Mouse (Mus musculus): ENCODE measurements around the gene Tmem140. TPM values are rescaled to one million over a fixed set of nuclear protein-coding genes. Genes with fewer than 3 reads are reported as not detected.

Gene Tmem140
- total and polyA plus RNA-seq, 3 experiments = 18.2 to 22.9 (median 22.9) TPM

GRCm38 (mm10) chr6:34889185-34889584 lies 26.2 kb downstream of the Tmem140 start:
- 73% methylated on average over 4 of the region's 4 CpGs for WGBS
- no peak for DNase-seq
- Histone ChIP-seq H3K4me3 (no peak overlapping the region), H3K27me3 (ENCODE audit: control insufficient read depth, insufficient read depth, low read length) (no peaks in the 10 kb centered on the region), H3K27ac (no peak overlapping the region), H3K36me3 (ENCODE audit: control insufficient read depth, insufficient read depth, low read length) (no peaks in the 10 kb centered on the region), H3K79me2 (replicated peaks; ENCODE audit: control insufficient read depth, insufficient read depth, low read length) (no peaks in the 10 kb centered on the region), H3K9ac (ENCODE audit: low read depth, low read length) (no peak overlapping the region), H3K4me1 (ENCODE audit: control insufficient read depth, insufficient read depth, low read length) (no peaks in the 10 kb centered on the region)
- TF ChIP-seq CTCF (IDR thresholded peaks at IDR 0.05) = no peak
- no peak for TF ChIP-seq POLR2A (IDR thresholded peaks at IDR 0.05; ENCODE audit: insufficient read depth, low read depth, low read length)
- no peak for TF ChIP-seq EP300 (IDR thresholded peaks at IDR 0.05; ENCODE audit: insufficient read depth, low read depth, low read length)
- intact Hi-C loops (cut with DNase I) = no loop called here

GRCm38 (mm10) chr6:34895569-34895968 lies 32.6 kb downstream of the Tmem140 start:
- Histone ChIP-seq H3K27ac (no peak overlapping the region), H3K9ac (ENCODE audit: low read depth, low read length) (no peak overlapping the region), H3K4me3 (no peak overlapping the region), H3K36me3 (ENCODE audit: control insufficient read depth, insufficient read depth, low read length) (no peaks in the 10 kb centered on the region), H3K79me2 (replicated peaks; ENCODE audit: control insufficient read depth, insufficient read depth, low read length) (no peaks in the 10 kb centered on the region), H3K4me1 (ENCODE audit: control insufficient read depth, insufficient read depth, low read length) (no peaks in the 10 kb centered on the region), H3K27me3 (ENCODE audit: control insufficient read depth, insufficient read depth, low read length) (no peaks in the 10 kb centered on the region)
- intact Hi-C loops (cut with DNase I) = no loop called here
- 85% methylated on average over 7 of the region's 7 CpGs for WGBS
- TF ChIP-seq EP300 (IDR thresholded peaks at IDR 0.05; ENCODE audit: insufficient read depth, low read depth, low read length) (no peak), CTCF (IDR thresholded peaks at IDR 0.05) (no peak), POLR2A (IDR thresholded peaks at IDR 0.05; ENCODE audit: insufficient read depth, low read depth, low read length) (no peak)
- no peak for DNase-seq

- no peak for DNase-seq
- Histone ChIP-seq H3K4me3 (no peak overlapping the region), H3K27ac (no peak overlapping the region), H3K36me3 (ENCODE audit: control insufficient read depth, insufficient read depth, low read length) (no peaks in the 10 kb centered on the region), H3K4me1 (ENCODE audit: control insufficient read depth, insufficient read depth, low read length) (no peaks in the 10 kb centered on the region), H3K79me2 (replicated peaks; ENCODE audit: control insufficient read depth, insufficient read depth, low read length) (no peaks in the 10 kb centered on the region), H3K27me3 (ENCODE audit: control insufficient read depth, insufficient read depth, low read length) (no peaks in the 10 kb centered on the region), H3K9ac (ENCODE audit: low read depth, low read length) (no peak overlapping the region)
- WGBS = 65% methylated on average over 16 of the region's 16 CpGs
- intact Hi-C loops (cut with DNase I) = no loop called here
- TF ChIP-seq EP300 (IDR thresholded peaks at IDR 0.05; ENCODE audit: insufficient read depth, low read depth, low read length) (no peak), POLR2A (IDR thresholded peaks at IDR 0.05; ENCODE audit: insufficient read depth, low read depth, low read length) (no peak), CTCF (IDR thresholded peaks at IDR 0.05) (no peak)
These were observed 33.3 kb downstream of the Tmem140 start for GRCm38 (mm10) chr6:34896168-34896780.

GRCm38 (mm10) chr6:34899127-34899526 lies 36.2 kb downstream of the Tmem140 start:
- peaks cover 2% of the 10 kb centered on the region; the same call in 1 of the 2 replicates for H3K4me1 ChIP-seq (ENCODE audit: control insufficient read depth, insufficient read depth, low read length)

GRCm38 (mm10) chr6:34900990-34901389 lies 38.0 kb downstream of the Tmem140 start:
- Histone ChIP-seq H3K4me3 (no peak overlapping the region), H3K36me3 (ENCODE audit: control insufficient read depth, insufficient read depth, low read length) (no peaks in the 10 kb centered on the region), H3K4me1 (ENCODE audit: control insufficient read depth, insufficient read depth, low read length) (peaks cover 2% of the 10 kb centered on the region; the same call in 1 of the 2 replicates), H3K27me3 (ENCODE audit: control insufficient read depth, insufficient read depth, low read length) (no peaks in the 10 kb centered on the region), H3K9ac (ENCODE audit: low read depth, low read length) (no peak overlapping the region; the same call in 1 of the 2 replicates), H3K27ac (no peak overlapping the region), H3K79me2 (replicated peaks; ENCODE audit: control insufficient read depth, insufficient read depth, low read length) (no peaks in the 10 kb centered on the region)
- TF ChIP-seq EP300 (IDR thresholded peaks at IDR 0.05; ENCODE audit: insufficient read depth, low read depth, low read length) (no peak), POLR2A (IDR thresholded peaks at IDR 0.05; ENCODE audit: insufficient read depth, low read depth, low read length) (no peak), CTCF (IDR thresholded peaks at IDR 0.05) (no peak)
- DNase-seq = no peak
- intact Hi-C loops (cut with DNase I) = no loop called here
- 87% methylated on average over 2 of the region's 2 CpGs for WGBS

More at GRCm38 (mm10) chr6:34899127-34899526, 36.2 kb downstream of the Tmem140 start:
- no peaks in the 10 kb centered on the region for H3K27me3 ChIP-seq (ENCODE audit: control insufficient read depth, insufficient read depth, low read length)
- no peaks in the 10 kb centered on the region for H3K36me3 ChIP-seq (ENCODE audit: control insufficient read depth, insufficient read depth, low read length)
- no peak overlapping the region for H3K27ac ChIP-seq
- intact Hi-C loops (cut with DNase I) = no loop called here
- H3K4me3 ChIP-seq = no peak overlapping the region
- TF ChIP-seq POLR2A (IDR thresholded peaks at IDR 0.05; ENCODE audit: insufficient read depth, low read depth, low read length) (no peak), EP300 (IDR thresholded peaks at IDR 0.05; ENCODE audit: insufficient read depth, low read depth, low read length) (no peak), CTCF (IDR thresholded peaks at IDR 0.05) (no peak)
- no peak overlapping the region for H3K9ac ChIP-seq (ENCODE audit: low read depth, low read length)
- DNase-seq = peak in 1 of 2 experiments; percentile 28
- no peaks in the 10 kb centered on the region for H3K79me2 ChIP-seq (replicated peaks; ENCODE audit: control insufficient read depth, insufficient read depth, low read length)
- WGBS = 43% methylated on average over 2 of the region's 2 CpGs

- Histone ChIP-seq H3K27me3 (ENCODE audit: control insufficient read depth, insufficient read depth, low read length) (no peaks in the 10 kb centered on the region), H3K4me1 (ENCODE audit: control insufficient read depth, insufficient read depth, low read length) (peaks cover 3% of the 10 kb centered on the region), H3K36me3 (ENCODE audit: control insufficient read depth, insufficient read depth, low read length) (no peaks in the 10 kb centered on the region), H3K4me3 (no peak overlapping the region), H3K9ac (ENCODE audit: low read depth, low read length) (no peak overlapping the region), H3K79me2 (replicated peaks; ENCODE audit: control insufficient read depth, insufficient read depth, low read length) (no peaks in the 10 kb centered on the region), H3K27ac (no peak overlapping the region)
- 24% methylated on average over 9 of the region's 9 CpGs for WGBS
- TF ChIP-seq POLR2A (IDR thresholded peaks at IDR 0.05; ENCODE audit: insufficient read depth, low read depth, low read length) = no peak
- TF ChIP-seq EP300 (IDR thresholded peaks at IDR 0.05; ENCODE audit: insufficient read depth, low read depth, low read length) = no peak
- no peak for TF ChIP-seq CTCF (IDR thresholded peaks at IDR 0.05)
- intact Hi-C loops (cut with DNase I) = no loop called here
- DNase-seq = peak in 1 of 2 experiments; percentile 9
These were observed 39.0 kb downstream of the Tmem140 start for GRCm38 (mm10) chr6:34901911-34902444.
